Mouse (Mus musculus) megakaryocyte-erythroid progenitor cell, adult 5-6 weeks (primary cell): ENCODE data around the gene Lrp3. TPM values are rescaled to one million over a fixed set of nuclear protein-coding genes. Genes with fewer than 3 reads are reported as not detected.
A peak's percentile ranks its signal among the peaks of the same experiment; 100 is the strongest.
"Not testable (repeated sequence)": the region's sequence is repeated elsewhere in the genome, so short reads cannot be mapped to it uniquely, and the experiment has no call there.

Source experiments
- ATAC-seq: replicated peaks from 2 replicates; pipeline ENCODE4 v1.8.0; 2016; ENCODE audit warnings: mild to moderate bottlenecking, inconsistent platforms; ENCODE audit not compliant: severe bottlenecking, poor library complexity, low FRiP score, low TSS enrichment
- total RNA-seq, 2 experiments: library from RNA; stranded (forward) in 1 of 2; stranded (reverse) in 1 of 2; fragments of 200-1000, 215-1000 nt in 1 of 2; fragments of >200 nt in 1 of 2; fragmentation: Nextera tagmentation in 1 of 2; gene quantifications; 2 replicates each; pipeline ENCODE4 v1.2.3; 2014 to 2017

Gene Lrp3
- total RNA-seq (2014; fragmentation: Nextera tagmentation) (not detected in 2 replicates), total RNA-seq (2017) (not detected in 2 replicates)

DNA sequence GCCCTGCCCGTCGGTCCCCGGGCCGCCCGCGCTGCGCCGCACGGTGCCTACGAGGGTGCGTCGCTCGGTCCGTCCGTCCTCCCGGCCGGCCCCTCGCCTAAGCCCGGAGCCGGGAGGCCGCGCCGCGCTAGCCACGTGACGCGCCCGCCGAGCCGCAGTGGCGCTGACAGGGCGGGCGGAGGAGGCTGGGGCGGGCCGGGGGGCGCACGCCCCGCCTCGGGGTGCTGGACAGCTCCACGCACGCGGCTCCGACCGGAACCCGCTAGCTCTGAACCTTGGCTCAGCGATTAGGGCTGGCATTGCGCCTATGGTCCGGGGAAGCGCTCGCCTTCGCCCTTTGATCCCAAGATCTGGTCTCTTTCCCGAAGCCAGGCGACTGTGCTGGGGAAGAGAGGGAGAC lies at the start of gene Lrp3:
Gene Lrp3, minus strand, starts transcription at position 274 of the 400 bp plus-strand sequence.
- ATAC-seq: no peak

DNA sequence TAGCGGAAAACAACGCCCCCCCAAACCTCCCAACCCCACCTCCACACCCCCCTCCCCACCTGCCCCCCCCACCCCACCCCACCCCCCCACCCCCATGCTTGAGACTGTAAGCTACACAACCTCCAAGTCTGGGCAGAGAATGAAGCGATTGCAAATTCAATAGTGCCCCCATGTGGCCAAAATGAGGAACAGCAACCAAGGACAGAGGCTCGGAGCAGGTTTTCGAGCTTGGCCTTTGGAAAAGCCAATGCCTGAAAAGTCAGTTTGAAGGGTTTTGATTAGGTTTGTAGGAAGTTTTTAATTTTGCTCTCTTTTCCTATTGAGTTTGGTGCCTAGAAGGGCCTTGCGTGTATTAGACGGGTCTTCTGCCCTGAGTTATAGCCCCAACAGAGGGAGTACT lies 49.4 kb upstream of the Lrp3 start:
- ATAC-seq: no peak

DNA sequence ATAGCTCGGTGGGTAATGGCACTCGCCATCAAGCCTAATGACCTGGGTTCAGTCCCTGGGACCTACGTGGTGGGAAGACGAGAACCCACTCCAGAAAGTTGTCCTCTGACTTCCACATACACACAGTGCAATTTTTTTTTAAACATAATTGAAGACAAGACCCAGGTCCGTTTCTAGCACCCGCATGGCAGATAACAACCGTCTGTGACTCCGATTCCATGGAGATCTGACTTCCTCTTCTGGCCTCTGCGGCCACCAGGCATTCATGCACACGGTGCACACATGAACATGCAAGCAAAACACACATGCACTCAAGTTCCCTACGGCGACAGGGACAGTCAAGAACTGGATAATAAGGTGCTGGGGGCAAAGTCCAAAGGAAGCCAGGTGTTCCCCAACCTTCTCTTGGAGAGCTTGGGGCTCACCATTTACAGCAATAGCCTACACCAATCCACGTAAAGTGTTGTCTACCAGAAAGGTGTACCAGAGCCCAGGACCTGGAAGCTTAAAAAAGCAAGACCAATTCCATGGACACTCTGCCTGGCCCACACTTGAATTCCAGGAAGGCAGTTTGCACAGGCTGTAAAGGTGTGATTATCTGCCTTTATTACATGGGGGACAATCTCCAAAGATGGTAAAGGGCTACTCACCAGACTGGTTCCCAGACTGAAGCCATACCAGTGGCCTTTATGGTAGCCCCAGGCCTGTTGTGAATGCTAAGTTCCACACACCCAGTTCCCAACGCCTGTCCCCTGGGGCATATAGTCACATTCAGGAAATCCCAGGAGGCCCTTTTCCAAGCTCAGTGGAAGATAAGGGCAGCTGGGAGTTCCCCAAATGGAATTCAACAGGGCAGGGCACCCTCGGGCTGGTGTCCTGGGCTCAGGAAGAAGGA lies 48.5 kb upstream of the Lrp3 start:
- no peak for ATAC-seq

DNA sequence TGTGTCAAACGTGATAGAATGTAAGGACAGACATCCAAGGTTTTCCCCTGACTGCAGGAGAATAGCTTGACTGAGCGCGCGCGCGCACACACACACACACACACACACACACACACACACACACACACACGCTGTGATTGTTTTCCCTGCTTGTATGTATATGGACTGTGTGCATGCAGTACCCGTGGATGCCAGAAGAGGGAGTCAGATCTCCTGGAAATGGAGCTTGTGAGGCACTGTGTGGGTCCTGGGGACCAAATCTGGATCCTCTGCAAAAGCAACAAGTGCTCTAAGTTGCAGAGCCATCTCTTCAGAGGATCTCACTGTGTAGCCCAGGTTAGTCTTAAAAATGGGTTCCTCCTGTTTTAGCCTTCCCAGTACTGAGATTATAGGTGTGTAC lies 44.1 kb upstream of the Lrp3 start:
- no peak for ATAC-seq

DNA sequence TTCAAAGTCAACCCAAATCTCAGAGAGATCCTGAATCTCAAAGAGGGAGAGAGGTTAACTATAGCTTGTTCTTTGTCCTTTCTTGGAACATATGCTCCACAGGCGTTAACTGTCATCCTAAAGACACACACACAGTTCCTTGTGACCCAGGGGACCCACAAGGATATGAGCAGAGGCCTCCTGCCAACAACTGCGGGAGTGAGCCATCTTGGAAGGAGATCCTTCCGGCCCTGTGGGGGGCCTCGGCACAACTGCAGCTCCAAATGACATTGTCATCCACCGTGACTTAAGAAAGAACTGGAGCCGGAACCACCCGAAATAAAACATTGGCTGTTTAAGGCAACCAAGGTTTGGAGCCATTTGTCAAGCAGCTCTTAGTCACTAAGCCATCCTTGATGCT lies 43.0 kb upstream of the Lrp3 start:
- no peak for ATAC-seq

DNA sequence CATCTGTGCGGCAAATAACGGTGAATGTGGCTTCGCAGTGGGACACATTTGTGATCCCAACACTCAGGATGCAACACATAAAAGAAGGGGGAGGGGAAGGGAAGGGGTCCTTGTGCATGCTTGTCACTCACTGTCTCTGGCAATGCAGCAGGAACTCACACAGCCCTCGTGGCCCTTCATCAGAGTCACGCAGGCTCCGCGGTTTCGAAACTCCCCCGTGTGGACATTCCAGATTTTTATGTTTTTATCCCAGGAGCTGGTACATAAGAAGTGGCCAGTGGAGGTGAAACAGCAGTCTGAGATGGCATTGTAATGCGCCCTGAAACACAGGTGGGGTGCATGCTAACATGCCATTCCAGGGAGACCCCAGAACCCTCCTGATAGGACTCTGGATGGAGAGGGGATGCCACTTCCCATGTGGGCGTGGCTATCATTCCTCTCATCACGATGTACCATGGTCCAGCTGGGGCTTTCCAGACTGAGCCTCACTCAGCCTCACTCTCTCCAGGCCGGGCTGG lies 36.8 kb upstream of the Lrp3 start:
- ATAC-seq: no peak

DNA sequence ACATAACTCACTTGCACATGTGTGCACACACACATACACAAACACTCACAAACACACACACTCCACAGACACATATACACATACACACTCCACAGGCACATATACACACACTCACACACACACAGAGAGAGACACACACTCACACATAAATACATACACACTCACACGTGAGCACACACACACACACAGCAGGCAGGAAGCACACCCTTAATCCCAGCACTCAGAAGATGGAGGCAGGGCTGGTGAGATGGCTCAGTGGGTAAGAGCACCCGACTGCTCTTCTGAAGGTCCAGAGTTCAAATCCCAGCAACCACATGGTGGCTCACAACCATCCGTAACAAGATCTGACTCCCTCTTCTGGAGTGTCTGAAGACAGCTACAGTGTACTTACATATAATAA lies 22.6 kb upstream of the Lrp3 start:
- not testable (repeated sequence) for ATAC-seq

DNA sequence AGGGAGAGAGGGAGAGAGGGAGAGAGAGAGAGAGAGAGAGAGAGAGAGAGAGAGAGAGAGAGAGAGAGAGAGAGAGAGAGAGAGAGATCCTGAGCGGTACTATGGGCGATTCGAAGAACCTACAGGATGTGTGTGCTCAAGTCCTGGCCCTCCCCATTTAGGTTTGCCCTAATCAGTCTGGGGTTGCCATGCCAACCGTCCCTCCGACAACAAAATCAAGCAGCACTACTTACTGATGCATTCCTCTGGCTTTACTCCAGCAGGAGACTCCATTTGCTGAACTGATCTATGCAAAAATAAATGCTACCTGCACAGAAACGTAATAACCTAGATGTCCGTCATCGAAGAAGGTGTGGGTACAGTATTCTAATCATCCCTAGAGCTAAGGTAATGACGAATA lies 20.0 kb upstream of the Lrp3 start:
- peak; percentile 65 for ATAC-seq

DNA sequence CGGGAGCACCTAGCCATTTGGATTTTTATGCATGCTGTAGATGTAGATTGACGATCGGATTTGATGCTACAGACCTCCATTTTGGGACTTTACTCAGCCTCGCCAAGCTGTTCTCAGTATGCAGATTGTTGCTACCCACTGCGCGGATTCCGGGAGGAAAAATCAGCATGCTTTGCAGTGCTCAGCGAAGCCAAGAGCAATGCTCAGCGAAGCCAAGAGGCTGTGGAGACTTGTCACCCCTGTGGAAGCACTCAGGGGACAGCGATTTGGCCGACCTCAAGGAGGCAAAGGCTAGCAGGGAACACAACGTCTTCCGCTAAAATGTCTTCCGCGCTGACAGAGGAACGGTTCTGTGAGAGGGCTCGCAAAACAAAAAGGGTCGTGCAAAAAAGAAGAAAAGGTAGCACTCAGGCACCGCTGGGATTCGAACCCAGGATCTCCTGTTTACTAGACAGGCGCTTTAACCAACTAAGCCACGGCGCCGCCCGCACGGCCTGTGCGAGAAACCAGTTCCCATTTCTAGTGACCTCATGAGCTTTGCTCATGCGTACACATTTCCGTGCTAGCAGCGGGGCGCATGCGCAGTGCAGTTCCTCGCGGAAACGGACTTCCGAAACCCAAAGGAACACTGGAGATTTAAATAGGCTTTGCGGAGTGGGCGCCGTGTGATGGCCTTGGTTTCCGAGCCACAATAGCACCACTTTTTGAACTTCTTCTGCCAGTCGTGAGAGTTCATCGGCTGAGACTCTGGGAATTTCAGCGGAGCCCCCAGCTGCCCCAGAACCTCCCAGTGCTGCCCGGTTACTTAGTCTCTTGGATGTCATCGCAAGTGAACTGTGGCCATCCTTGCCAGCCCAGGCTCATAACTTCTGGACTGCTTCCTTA lies 19.3 kb upstream of the Lrp3 start:
- peak; percentile 81 for ATAC-seq

DNA sequence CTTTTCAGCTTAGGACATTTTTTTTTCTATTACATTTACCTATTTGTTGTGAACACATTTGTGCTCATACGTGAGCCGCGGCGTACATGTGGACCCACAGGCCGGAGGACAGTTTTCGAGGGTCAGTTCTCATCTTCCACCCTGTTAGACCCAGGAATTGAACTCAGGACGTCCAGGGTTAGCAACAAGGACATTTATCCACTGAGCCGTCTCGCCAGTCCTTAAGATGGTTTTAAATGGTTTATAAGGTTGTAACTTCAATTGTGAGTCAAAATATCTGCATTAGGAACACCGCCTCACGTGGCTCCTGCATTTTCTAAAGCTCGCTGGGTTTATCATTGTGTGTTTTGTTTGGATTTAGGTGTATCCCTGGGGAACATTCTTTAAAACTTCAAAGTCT lies 18.6 kb upstream of the Lrp3 start:
- ATAC-seq: no peak

DNA sequence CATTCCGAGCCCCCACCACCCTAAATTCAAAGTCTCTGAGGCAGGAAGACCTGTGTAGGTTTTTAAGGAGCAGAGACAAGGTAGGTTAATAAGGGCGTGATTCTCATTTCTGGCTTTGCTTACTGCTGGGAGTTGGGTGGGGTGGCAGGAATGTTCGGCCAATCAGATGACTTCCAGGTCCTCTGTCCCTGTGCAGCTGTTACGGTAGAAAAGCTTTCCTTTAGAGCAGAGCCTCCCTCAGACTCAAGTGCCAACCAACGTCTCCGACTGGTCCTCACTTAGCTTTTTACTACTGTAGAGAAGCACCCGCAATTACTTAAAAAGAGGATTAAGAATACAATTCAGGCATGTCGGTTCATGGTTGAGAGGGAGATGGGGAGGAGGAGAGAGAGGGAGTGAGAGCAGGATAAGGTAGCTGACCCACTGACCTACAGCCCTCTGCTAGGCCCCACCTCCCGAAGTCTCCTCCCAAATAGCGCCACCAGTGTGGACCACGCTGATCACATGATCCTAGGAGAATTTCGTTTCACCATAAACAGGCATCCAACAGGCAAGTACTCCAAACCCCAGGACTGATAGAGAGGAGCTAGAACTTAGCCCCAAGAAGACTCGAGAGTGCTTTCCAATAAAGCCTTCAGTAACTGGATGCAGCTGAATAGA lies 17.6 kb upstream of the Lrp3 start:
- no peak for ATAC-seq

DNA sequence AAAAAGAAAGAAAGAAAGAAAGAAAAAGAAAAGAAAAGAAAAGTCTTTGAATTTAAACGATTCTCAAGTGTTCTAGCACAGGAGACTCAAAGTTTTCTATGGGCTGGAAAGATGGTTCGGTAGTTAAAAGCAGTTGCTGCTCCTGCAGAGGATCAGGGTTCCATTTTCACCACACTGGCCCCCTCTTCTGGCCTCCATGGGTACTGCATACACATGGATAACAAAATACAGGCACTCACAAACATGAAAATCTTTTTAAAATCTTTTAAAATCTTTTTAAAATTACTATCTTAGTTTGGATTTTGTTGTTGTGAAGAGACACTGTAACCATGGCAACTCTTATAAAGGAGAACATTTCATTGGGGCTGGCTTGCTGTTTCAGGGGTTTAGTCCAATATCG lies 15.0 kb upstream of the Lrp3 start:
- ATAC-seq: no peak

DNA sequence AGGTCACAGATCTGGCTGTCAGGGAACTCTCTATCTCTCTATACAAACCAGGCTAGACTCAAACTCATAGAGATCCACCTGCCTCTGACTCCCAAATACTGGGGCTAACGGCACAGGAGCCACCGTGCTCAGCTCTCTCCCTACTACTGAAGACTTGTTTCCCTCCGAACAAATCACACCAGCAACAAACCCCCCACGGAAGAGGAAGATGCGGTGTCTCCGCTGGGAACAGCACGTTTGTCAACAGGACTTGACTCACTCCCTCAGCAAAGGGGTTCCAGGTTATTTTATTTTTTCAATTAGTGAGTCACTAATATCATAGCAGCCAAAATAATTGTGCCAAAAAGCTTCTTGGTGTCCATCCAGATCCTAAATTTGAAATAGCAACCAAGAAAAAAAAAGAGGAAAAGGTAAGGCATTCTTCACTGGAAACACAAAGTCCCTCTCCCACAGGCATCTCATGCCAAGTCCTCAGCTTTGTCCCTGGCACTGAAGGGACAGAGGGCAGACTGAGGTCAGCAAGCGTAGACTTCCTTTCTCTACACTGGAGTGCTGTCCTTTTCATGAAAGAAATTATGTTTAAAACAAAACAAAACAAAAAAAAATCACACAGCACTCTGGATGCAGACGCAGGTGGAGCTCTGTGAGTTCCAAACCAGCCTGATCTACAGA lies 5.5 kb upstream of the Lrp3 start:
- ATAC-seq: no peak

DNA sequence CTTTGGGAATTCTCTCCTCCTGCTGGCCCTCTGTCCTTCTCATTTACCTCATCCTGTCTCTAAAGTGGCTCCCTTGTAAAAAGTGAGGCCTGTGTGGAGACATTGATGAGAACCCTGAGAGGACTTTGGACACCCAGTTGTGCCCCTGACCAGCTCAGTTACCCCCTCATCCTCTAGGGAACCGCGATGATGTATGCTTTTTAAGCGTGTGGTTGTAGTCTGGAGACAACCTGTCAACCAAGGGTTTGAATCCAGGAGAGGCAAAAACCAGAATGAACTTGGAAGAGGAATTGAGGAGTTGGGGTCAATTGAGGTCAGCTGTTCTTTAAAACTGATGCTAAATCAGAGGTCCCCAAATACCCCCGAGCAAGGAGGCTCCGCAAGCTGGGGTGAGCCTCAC lies 433 bp upstream of the Lrp3 start:
- ATAC-seq: no peak

DNA sequence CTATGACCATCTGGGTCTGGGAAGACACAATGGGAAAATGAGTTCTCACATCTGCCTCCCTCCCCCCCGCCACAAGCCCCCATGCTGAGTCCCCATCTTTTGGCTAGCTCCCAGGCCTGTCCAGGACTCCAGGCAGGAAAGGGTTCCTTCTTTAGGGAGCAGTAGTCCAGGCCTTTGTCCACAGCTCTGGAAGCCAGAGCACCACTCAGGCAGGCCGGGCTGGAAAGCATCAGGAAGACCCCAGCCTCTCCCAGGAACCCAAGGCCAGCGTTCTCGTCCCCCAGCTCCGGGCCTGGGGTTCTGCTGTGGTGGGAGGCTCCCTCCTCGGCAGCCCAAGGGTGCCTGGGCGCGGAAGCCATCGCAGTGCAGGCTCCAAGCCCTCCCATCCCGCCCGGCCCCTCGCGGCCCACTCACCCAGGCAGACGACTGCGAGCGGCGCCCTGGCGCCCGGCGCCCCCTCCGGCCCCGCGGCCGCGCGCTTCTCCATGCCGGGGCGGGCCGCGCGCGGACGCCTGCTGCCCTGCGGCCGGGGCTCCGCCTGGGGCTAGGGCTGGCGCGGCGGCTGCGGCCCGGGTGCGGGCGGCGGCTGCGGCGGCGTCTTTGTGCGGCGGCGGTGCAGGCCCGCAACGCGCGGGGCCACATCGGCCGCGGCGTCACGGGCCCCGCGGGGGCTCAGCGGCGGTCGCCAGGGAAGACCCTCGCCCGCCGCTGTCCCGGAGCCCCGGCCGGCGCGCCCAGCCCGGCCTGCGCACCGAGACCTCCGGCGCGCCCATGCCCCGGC lies 666 bp downstream of the Lrp3 start:
- no peak for ATAC-seq

DNA sequence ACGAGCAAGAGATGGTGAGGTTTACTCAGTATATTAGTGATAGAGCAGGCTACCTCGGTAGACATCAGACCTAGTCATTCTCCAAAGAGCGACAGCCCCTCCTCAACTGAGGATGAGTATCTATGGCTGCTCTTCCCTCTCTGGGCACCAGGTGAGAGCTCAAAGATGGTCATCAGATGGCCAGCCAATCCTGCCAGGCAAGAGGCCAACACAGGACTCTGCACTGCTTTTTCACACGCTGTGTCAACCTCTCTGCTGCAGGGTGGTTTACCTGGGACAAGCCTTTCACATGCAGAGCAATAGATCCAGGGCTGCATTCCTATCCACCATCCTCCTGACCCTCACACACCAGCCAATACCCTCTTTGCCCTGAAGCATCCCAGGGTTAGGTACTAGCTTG lies 3.5 kb downstream of the Lrp3 start:
- no peak for ATAC-seq

DNA sequence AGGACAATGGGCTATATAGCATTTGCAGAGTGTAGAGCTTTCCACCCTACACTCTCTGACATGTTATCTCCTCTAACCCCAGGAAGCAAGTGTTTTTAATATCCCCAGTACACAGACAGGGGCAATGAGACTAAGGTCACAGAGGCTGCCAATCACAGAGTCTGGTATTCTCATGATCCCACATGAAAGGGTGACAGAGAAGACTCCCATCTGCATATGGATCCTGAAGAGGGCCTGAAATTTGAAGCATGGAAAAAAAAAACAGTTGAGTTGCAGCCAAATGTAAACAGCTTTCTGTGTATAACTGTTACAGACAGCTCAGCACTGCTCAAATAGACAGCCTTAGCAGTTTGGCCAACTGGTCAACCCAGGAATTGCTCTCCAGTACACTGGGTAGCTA lies 15.5 kb downstream of the Lrp3 start:
- no peak for ATAC-seq

DNA sequence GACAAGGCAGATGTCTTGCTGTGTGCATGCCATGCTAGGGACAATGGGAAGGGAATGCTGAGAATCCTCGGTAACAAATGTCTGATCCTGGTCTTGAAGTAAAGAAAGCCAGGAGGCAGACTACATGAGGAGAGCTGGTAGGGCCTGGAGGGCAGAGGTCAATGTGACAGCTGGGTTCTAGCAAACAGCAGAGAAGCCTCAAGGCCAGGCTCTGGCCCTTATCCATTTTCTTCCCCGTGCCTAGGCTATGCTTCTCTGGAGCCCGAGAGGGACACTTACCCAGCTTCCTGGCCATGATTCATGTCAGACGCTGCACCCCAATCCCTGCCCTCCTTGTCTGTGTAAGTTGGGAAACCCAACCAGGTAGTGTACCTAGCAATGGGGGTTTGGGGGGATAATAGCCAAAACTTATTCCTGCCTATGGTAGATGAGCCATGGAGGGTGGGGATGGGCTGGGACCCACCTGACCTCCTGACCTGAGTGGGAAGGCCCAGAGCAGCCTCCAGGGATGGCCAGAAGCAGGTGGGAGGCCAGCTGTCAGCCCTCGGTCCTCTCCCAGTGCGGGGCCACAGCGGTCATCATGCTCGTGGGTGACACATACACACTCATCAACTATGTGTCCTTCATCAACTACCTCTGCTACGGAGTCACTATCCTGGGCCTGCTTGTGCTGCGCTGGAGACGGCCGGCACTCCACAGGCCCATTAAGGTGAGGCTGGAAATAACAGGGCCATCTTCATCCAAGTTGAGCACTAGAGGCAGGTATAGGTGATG lies 16.1 kb downstream of the Lrp3 start:
- no peak for ATAC-seq
